Mouse (Mus musculus) megakaryocyte, adult 5-6 weeks (primary cell): ENCODE data around the gene Pradc1. TPM values are rescaled to one million over a fixed set of nuclear protein-coding genes. Genes with fewer than 3 reads are reported as not detected.
"Not testable (repeated sequence)": the region's sequence is repeated elsewhere in the genome, so short reads cannot be mapped to it uniquely, and the experiment has no call there.

Experiments used
- ATAC-seq: 2 replicates; pipeline ENCODE4 v1.8.0; 2016; ENCODE audit warnings: mild to moderate bottlenecking, inconsistent platforms; ENCODE audit not compliant: poor library complexity, severe bottlenecking
- total RNA-seq, 2 experiments: library from RNA; stranded (forward) in 1 of 2; stranded (reverse) in 1 of 2; fragments of 153-499, 151-499 nt in 1 of 2; fragments of 221-1000, 200-1000 nt in 1 of 2; gene quantifications; 2 replicates each; pipeline versions ENCODE4 v1.2.3 to v1.2.4; 2015 to 2017

The Pradc1 gene
- total RNA-seq, 2 experiments from 2014 or later = 8.7 to 24.3 TPM

- peak; percentile 13 for ATAC-seq
Observed at GRCm38 (mm10) chr6:85452411-85452665, 568 bp upstream of the Pradc1 start.

DNA sequence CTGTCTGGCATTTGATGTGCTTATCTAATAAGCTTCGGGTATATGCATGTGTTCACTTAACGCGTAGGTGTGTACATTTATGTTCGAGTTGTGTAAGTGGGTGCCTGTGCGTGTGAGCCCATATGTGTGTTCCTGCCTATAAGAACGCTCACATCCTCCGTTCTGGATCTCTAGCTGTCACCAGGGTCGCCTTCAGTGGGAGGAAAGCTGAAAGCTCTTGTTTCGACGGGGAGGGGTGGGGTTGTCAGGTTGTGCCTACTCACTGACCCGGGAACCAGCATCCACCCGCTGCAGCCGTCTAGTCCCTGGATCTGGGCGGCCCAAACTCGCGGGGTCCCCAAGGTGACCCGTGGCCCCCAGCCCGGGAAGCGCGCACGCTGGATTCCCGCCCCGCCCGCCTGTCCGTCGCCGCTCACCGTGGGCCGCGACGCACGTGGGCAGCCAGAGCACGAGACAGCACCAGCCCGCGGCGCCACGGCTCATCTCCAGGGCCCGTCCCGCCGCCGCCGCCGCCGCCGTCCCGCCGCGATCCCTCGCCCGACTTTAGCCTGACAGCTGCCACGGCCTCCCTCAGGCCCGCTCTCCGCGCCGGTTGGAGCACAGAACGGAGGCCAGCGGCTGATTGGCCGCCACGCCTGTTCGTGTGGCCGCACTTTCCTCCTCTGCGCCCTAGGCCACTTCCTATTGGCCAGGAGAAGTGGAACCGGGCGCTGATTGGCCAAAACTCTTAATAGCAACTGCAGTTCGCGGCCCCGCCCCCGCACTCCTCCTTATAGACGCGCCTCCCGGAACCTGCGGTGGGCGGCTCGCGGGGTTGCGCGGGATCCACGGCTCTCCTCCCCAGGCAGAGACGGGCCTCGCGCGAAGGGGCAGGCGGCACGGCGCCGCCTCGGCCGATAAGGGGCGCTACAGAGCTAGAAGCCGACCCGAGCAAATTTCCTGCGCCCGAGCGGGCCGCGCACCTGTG is 790 bp downstream of the Pradc1 start, which contains the start of gene Cct7:
Gene Cct7 (plus strand): TSS at position 818 of the 967 bp plus-strand sequence.
- ATAC-seq = peak; percentile 85

- ATAC-seq = not testable (repeated sequence)
Observed at GRCm38 (mm10) chr6:85450140-85450539, 1.6 kb downstream of the Pradc1 start.

DNA sequence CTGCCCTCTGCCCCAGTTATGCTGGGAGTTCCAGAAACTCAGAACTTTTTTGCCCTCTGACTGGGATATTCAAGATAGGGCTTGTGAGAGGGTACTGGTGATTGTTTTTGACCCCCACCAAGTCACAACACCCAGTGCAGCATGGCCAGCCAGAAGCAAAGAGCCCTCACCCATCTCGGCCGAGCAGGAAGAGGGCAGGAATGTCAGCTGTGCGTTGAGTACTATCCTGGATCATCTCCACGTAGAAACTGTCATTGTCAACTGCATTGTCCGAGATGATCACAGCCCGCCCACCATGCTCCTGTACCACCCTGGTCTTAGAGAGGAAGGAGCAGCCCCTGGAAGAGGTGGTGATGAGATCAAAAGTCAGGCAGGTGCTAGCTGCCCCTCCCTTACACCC is 4.4 kb downstream of the Pradc1 start:
- ATAC-seq = no peak

GRCm38 (mm10) chr6:85445286-85445685 is 6.5 kb downstream of the Pradc1 start:
- no peak for ATAC-seq

GRCm38 (mm10) chr6:85444266-85444965 is 7.4 kb downstream of the Pradc1 start:
- no peak for ATAC-seq

- ATAC-seq = no peak
Observed at GRCm38 (mm10) chr6:85443488-85444233, 8.1 kb downstream of the Pradc1 start.

DNA sequence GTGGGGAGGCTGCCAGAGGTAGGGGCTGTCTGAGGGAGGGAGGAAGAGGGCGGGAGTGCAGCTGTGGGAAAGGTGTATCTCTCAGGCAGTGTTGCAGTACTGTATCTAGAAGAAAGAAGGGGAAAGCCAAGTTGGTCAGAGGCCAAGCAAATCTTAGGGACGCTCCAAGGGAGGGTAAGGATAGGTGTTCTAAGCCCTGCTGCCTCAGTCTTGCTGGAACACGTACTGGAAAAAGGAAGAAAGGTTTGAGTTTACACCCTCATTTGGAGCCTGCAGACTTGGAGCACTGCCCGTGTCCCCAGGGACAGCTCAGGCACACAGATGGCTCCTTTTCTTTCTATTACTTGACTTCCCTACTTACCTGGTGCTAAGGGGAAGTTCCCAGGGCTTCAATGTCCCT is 10.6 kb downstream of the Pradc1 start:
- ATAC-seq = no peak

DNA sequence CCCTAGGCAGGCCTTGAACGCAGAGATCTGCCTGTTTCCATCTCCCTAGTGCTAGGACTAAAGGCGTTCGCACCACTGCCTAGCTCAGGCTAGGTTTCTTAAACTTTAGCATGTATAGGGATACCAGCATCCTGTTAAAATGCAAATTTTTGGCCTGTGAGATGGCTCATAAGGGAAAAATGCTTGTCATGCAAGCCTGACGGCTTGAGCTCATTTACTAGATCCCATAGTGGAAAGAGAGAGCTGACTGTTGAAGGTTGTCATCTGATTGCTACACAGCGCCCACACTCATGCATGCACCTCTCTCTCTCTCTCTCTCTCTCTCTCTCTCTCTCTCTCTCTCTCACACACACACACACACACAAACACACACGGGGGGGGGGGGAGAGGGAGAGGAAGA is 15.1 kb downstream of the Pradc1 start:
- no peak for ATAC-seq

DNA sequence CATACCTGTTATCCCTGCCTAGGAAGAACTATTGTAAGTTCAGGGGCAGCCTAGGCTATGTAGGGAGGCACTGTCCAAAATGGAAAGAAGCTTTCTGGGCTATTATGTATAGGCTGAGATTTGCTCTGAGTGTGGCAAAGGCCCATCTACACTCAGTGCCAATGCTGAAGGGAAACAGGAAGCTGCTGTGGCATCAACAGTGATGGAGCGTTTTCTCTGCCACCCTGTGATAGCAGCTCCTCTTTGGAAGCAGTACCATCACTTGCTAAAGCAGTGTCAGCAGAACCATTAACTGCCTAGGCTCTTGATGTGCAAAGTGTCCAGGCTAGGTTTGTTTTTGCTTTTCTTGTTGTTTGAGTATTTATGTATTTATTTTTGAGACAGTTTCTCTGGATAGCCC is 15.6 kb downstream of the Pradc1 start:
- peak; percentile 48 for ATAC-seq

- ATAC-seq = peak; percentile 80
Observed at GRCm38 (mm10) chr6:85433865-85434264, 17.9 kb downstream of the Pradc1 start.

- ATAC-seq = peak; percentile 87
Observed at GRCm38 (mm10) chr6:85431842-85432431, 19.8 kb downstream of the Pradc1 start, which contains the start of gene Smyd5. Gene Smyd5, plus strand, starts transcription at chr6:85431989.

DNA sequence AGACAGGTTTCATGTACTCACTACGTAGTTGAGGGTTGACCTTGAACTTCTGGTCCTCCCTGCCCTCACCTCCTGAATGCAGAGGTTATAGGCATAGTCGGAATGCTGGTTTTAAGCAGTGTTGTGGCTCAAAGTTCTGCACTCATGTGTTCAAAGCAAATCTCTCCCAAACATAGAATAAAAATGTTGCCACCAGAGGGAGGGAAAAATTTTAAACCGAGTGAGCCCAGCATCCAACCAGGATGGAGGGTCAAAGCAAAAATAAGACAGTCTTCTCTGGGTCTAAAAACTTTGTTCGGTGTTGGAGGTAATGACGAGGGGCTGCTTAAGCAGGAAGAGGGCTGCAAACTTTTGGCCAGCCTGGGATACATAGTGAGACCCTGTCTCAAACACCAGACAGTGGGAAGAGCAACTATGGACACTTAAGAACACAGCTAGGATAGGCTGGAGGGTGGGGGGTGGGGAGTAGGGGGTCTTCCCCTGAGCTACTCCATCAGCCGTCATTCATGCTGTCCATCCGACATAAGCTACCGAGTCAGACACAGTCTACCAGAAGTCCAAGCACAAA is 20.4 kb downstream of the Pradc1 start:
- no peak for ATAC-seq

GRCm38 (mm10) chr6:85423836-85424379 is 27.9 kb downstream of the Pradc1 start, which contains the start of gene Noto:
Gene Noto, plus strand, starts transcription at chr6:85423886.
- ATAC-seq = no peak

DNA sequence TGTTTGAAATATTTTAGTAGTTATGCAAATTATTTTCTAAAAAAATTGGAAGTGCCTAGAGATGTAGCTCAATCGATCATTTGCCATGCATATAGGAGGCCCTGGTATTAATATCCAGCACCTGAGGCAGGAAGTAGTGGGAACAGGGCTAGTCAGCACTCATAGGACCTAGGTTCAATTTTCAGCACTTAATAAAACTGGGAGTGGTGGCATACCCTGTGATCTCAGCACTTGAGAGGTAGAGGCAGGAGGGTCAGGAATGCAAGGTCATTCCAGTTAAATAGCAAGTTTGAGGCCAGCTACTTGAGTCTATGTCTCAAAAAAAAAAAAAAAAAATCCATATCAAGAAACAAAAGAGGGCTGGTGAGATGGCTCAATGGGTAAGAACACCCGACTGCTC is 32.6 kb downstream of the Pradc1 start:
- ATAC-seq = no peak

DNA sequence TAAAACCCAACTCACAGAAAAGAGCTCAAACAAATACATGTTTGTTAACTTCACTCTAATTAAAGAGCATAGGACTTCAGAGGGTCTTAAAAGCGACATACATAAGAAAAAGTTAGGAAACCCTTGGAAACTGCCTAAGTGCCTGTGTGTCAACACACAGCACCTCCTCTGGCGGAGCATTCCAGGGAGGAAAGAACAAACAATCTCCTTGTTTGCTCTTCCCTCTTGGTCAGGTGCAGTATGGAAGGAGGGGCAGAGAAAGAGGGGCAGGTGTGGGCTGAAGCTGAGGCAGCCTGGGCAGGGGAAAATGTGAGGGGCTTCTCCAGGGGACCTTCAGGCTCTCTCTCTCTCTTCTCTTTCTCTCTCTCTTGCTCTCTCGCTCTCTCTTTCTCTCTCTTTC is 35.9 kb downstream of the Pradc1 start:
- no peak for ATAC-seq

GRCm38 (mm10) chr6:85410771-85411273 is 40.9 kb downstream of the Pradc1 start:
- peak; percentile 87 for ATAC-seq

DNA sequence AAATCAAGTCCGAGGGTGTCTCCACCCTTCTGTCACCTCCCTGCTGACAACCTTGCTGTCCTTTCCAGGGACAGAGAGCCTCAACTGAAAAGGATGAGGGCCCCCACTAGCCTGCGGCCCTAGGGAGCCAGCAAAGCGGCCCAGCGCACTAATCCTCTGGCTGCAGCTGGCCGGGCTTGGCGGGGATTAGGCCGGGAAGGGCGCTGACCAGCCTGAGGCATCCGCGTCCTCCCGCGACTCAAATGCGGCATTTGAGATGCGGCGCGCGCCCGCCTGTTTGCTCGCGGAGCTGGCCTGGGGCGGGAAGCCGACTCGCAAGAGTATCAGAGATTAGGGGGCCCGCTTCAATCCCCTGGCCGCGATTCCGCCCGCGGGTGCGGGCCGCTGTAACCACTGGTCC is 42.8 kb downstream of the Pradc1 start:
- no peak for ATAC-seq

GRCm38 (mm10) chr6:85403039-85403438 is 48.7 kb downstream of the Pradc1 start:
- no peak for ATAC-seq

DNA sequence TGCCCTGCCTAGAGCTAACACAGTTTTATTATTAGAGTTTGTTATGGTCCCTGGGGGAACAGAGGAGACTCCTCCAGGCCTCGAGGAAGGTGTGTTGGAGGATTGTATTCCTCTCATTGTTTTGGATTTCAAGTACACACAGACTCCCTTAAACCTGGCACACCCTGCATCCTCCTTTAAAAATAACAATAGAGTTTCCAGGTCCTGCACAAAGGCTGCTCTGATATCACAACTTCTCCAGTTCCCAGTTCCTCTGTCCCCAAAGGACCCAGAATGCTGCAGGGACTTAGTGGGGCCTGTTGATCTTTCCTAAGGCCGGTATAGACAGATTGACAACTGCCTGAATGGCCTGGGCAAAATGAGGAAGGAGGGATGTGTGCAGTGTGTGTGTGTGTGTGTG is 49.2 kb downstream of the Pradc1 start:
- ATAC-seq = no peak
